8 mouse cellular contexts compared by ENCODE assay signal in genomic region chr6:101354230-101354881, GRCm38 (mm10). TPM values are rescaled to one million over a fixed set of nuclear protein-coding genes. Genes with fewer than 3 reads are reported as not detected.
DNase-seq lines count a peak whose midpoint lies in the region; ATAC-seq and TF ChIP-seq lines count a peak whose summit lies in the region.

No protein-coding gene starts in this region.

- H3K9me3 ChIP-seq in forebrain, embryonic 12.5 days = no peaks in the 10 kb centered on the region
- H3K9me3 ChIP-seq in hindbrain, embryonic 11.5 days (ENCODE audit: control insufficient read depth, low read length) = no peaks in the 10 kb centered on the region

- H3K4me1 ChIP-seq in forebrain, embryonic 12.5 days = peaks cover 30% of the 10 kb centered on the region
- H3K4me1 ChIP-seq in hindbrain, embryonic 11.5 days (replicated peaks; ENCODE audit: control insufficient read depth, insufficient read depth, low read length) = no peaks in the 10 kb centered on the region

- H3K9ac ChIP-seq in forebrain, embryonic 12.5 days = no peak overlapping the region
- H3K9ac ChIP-seq in hindbrain, embryonic 11.5 days (ENCODE audit: low read depth, low read length) = no peak overlapping the region

- TF ChIP-seq CTCF in gastrocnemius, adult 2 months (IDR thresholded peaks at IDR 0.05) = no peak

- intact Hi-C loops in gastrocnemius, adult 2 months (cut with DNase I) = no loop called here

- H3K27ac ChIP-seq in gastrocnemius, adult 2 months = peak overlapping the region; percentile 52
- H3K27ac ChIP-seq in forebrain, embryonic 12.5 days = 0 out of 2 replicates have a peak overlapping the region, but pooled peaks have one; percentile 25
- no peak overlapping the region for H3K27ac ChIP-seq in hindbrain, embryonic 11.5 days (ENCODE audit: low read depth, low read length)

- ATAC-seq in forebrain, embryonic 12.5 days (ENCODE audit: low FRiP score) = peak; percentile 80; the same call in 1 of the 2 replicates
- peak; percentile 45; the same call in 1 of the 2 replicates for ATAC-seq in hindbrain, embryonic 11.5 days (ENCODE audit: low FRiP score)

- no peaks in the 10 kb centered on the region for H3K27me3 ChIP-seq in forebrain, embryonic 12.5 days
- no peaks in the 10 kb centered on the region for H3K27me3 ChIP-seq in hindbrain, embryonic 11.5 days (ENCODE audit: control insufficient read depth, insufficient read depth, low read length)

- no peaks in the 10 kb centered on the region for H3K36me3 ChIP-seq in forebrain, embryonic 12.5 days (replicated peaks)
- H3K36me3 ChIP-seq in hindbrain, embryonic 11.5 days (ENCODE audit: control insufficient read depth, insufficient read depth, low read length) = no peaks in the 10 kb centered on the region

- peak overlapping the region; percentile 4; the same call in 1 of the 2 replicates for H3K4me3 ChIP-seq in gastrocnemius, adult 2 months
- no peak overlapping the region for H3K4me3 ChIP-seq in forebrain, embryonic 12.5 days (replicated peaks)
- H3K4me3 ChIP-seq in hindbrain, embryonic 11.5 days (ENCODE audit: low read depth, low read length) = no peak overlapping the region

- peak; percentile 54 for DNase-seq in gastrocnemius, adult 2 months
- no peak for DNase-seq in gastrocnemius, adult 18-20 months (ENCODE audit: low spot score)
- no peak for DNase-seq in hindbrain, embryonic 11.5 days (ENCODE audit: low spot score)
- peak; percentile 69 for DNase-seq in right cerebral cortex, adult 18-20 months
- DNase-seq in spleen, postnatal 10 days (ENCODE audit: low spot score in 2 of 2) = no peak
- DNase-seq in layer of hippocampus, postnatal 25 days (ENCODE audit: extremely low spot score in 1 of 2, low spot score in 1 of 2) = no peak
- no peak for DNase-seq in liver

- WGBS in forebrain, embryonic 12.5 days = 43% methylated on average over 8 of the region's 8 CpGs
- WGBS in hindbrain, embryonic 11.5 days = 58% methylated on average over 8 of the region's 8 CpGs

- H3K4me2 ChIP-seq in forebrain, embryonic 12.5 days = peak overlapping the region; percentile 13; the same call in 1 of the 2 replicates
- no peak overlapping the region for H3K4me2 ChIP-seq in hindbrain, embryonic 11.5 days (replicated peaks; ENCODE audit: low read depth, low read length)

RNA-seq across cellular contexts. Expression of gene Pdzrn3, which starts 23.3 kb away (rescaled TPM):
- total RNA-seq in gastrocnemius, adult 2 months (2021) = 100 to 1,000 TPM in 1 of 2 experiments, 10 to 100 TPM in 1; 96.6 to 104 TPM
- 100 to 1,000 TPM; 122 to 135 TPM for total RNA-seq in gastrocnemius, adult 18-20 months (2021)
- 7.7 and 8.8 TPM in 2 replicates for polyA plus RNA-seq in forebrain, embryonic 12.5 days (2016; fragmentation: Nextera tagmentation; extraction: Ambion mirVana)
- 20.5 and 23.9 TPM in 2 replicates for polyA plus RNA-seq in hindbrain, embryonic 11.5 days (2014; fragmentation: Nextera tagmentation; extraction: Ambion mirVana)
- 1 to 10 TPM; 8.4 to 9.9 TPM for total RNA-seq in layer of hippocampus, postnatal 25 days (2021)

Comparison
In these comparisons a context has a peak if more than half of its experiments do, and no peak if none do; other contexts are left out.
1. DNase-seq: peak in gastrocnemius, adult 2 months (single experiment) and right cerebral cortex, adult 18-20 months (single experiment); none in gastrocnemius, adult 18-20 months (single experiment), hindbrain, embryonic 11.5 days (single experiment), spleen, postnatal 10 days (0 of 2), layer of hippocampus, postnatal 25 days (0 of 2) and liver (single experiment).
2. RNA of gene Pdzrn3, which starts 23.3 kb away (total RNA-seq): 122 to 135 TPM in gastrocnemius, adult 18-20 months and 96.6 to 104 TPM in gastrocnemius, adult 2 months; 8.4 to 9.9 TPM in layer of hippocampus, postnatal 25 days; every median in the first group is over 4 times any median in the second.